Mouse (Mus musculus) kidney, adult 2 months (tissue): ENCODE results near the gene Klhl12.

Source experiments
- CTCF ChIP-seq: fragments of 200-500 bp; conservative IDR thresholded peaks from 2 replicates; pipeline ENCODE4 v1.5.1; 2011; ENCODE audit warnings: low read depth, mild to moderate bottlenecking, control low read depth, low read length, moderate library complexity, mixed read lengths; ENCODE audit not compliant: insufficient read depth, insufficient read length
- POLR2A ChIP-seq: fragments of 200-500 bp; IDR thresholded peaks from one replicate; pipeline ENCODE4 v1.6.1; 2011; ENCODE audit warnings: low read depth, low read length, control low read depth

DNA sequence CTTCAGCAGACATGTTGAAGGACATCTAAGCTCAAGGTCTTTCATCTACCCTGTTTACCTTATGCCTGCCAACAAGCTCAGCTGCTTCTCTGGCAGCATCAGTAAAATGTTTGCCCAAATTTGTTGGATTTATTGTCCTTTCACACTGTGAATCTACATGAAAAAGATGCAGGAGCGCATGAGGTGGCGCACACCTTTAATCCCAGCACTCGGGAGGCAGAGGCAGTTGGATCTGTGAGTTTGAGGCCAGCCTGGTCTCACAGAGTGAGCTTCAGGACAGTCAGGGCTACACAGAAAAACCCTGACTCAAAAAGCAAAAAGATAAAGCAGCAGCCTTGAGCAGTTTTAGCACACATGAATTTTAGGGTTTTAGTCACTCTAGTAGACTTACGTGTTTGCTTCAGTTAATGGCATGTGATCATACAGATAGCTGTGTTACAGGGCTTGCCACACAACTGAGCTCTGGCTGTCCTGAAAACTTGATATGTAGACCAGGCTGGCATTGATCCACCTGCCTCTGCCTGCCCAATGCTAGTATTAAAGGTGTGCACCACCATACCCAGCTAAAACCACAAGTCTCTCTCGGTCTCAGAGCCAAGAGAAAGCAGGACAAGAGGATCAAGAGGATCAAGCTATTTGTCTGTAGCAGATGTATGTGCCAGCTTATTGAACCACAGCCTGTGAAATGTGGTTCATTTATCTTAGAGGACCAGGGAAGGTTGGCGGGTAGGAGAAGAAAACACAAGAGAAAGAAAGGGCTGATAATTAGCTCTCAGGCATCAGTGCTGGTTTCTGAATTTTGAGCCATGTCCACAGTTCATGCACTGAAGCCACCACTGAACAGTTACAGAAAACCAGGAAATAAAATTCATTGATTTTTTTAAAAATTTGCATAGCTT is 35.8 kb downstream of the Klhl12 start:
- TF ChIP-seq POLR2A (no peak), CTCF (no peak)
